Mouse (Mus musculus): ENCODE data around the gene Uqcr11. TPM values are rescaled to one million over a fixed set of nuclear protein-coding genes. Genes with fewer than 3 reads are reported as not detected.
A peak's percentile ranks its signal among the peaks of the same experiment; 100 is the strongest.

Uqcr11 gene
- polyA plus RNA-seq (2014; fragmentation: Nextera tagmentation; extraction: Ambion mirVana) = 806 and 1,046 TPM in 2 replicates

DNA sequence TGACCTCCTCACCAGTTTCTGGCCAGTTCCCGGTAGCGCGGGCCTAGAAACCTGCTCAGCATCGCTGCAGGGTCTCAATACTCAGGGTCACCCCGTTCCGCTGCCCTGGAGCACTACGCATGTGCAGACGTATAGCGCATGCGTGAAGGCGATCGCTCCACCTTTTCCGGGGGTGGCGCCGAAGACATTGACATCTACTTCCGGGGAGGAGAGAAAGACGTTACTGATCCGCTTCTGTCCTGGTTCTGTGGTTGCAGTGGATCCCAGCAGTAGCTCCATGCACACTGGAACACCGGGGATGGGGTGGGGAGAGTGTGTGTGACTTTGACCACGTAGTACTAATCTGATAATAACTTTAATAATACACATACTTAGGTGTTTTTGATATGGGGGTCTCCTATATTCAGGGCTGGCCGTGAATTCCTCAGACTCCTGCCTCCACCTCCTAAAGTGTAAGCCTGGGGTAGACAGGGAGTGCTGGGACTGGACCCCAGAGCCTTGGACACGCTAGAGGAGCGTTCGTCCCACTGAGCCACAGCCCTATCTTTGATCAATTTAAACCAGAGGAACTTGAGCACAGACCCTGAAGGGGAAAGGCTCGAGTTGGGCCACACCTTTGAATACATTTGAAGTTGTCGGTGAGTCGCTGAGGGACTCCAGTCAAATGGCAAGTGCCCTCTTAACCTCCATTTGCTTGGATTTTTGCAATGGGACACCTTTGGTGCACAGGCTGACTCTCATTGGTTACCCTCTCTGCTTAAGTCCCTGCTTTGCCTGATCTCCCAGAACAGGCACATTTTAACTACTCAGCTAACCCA, at the start of gene Uqcr11:
TSS of gene Uqcr11 (minus strand) at position 147 of the 818 bp plus-strand sequence.
- Histone ChIP-seq H3K27ac (ENCODE audit: low read depth, low read length) (peak within 1 kb of the TSS; percentile 83), H3K4me1 (ENCODE audit: control insufficient read depth, insufficient read depth, low read length) (peaks cover 18% of the 10 kb centered on the region), H3K9ac (ENCODE audit: low read depth, low read length) (peak within 1 kb of the TSS; percentile 88), H3K9me3 (ENCODE audit: control insufficient read depth, low read length) (no peaks in the 10 kb centered on the region), H3K4me2 (replicated peaks; ENCODE audit: low read depth, low read length) (peak within 1 kb of the TSS; percentile 95), H3K36me3 (ENCODE audit: control insufficient read depth, insufficient read depth, low read length) (peaks cover 47% of the 10 kb centered on the region), H3K4me3 (ENCODE audit: low read length) (peak within 1 kb of the TSS; percentile 97), H3K27me3 (ENCODE audit: control insufficient read depth, insufficient read depth, low read length) (no peaks in the 10 kb centered on the region)
- peak; percentile 71 for ATAC-seq (ENCODE audit: low FRiP score, low TSS enrichment)
- WGBS = under 1% methylated on average over 27 of the region's 27 CpGs

DNA sequence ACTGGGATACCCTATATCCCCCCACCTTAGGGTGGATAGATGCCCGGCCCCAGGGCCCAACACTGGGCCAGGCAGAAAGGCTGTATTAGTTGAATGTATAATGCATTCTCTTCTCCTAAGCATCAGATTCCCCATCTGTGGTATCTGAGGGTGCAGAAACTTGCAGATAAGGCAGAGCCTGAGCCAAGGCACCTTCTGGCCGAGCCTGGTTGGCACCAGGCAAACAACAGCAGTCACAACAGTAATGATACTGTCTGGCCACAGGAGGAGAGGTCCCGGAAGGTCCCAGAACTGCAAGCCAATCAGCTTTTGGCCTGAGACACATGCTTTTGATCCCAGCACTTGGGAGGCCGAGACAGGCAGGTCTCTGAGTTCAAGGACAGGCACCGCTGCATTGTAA, 49.1 kb upstream of the Uqcr11 start:
- peaks cover 10% of the 10 kb centered on the region for H3K27me3 ChIP-seq (ENCODE audit: control insufficient read depth, insufficient read depth, low read length)
- 85% methylated on average over 5 of the region's 5 CpGs for WGBS

DNA sequence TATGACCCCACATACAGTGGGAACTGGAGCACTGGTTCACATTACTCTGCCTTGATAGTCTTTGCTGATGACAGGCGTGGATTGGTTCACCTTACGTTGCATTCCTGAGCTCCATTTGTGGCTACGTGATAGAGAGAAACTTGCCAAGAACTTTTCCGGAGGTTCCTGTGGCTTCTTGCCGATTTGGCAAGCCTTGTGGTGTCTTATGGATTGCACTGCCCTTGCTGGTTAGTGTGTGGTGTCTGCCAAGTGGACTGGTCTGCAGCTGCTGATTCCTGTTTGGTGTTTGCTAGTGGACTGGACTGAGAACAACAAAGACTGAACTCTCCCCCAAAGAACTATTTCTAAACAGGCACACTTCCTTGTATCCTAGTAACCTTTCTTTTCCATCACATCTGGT, 48.2 kb upstream of the Uqcr11 start:
- ATAC-seq (ENCODE audit: low FRiP score, low TSS enrichment) = no peak
- H3K4me2 ChIP-seq (replicated peaks; ENCODE audit: low read depth, low read length) = no peak overlapping the region
- H3K4me1 ChIP-seq (ENCODE audit: control insufficient read depth, insufficient read depth, low read length) = no peaks in the 10 kb centered on the region
- H3K27me3 ChIP-seq (ENCODE audit: control insufficient read depth, insufficient read depth, low read length) = peaks cover 5% of the 10 kb centered on the region
- no peaks in the 10 kb centered on the region for H3K9me3 ChIP-seq (ENCODE audit: control insufficient read depth, low read length)
- no peak overlapping the region for H3K4me3 ChIP-seq (ENCODE audit: low read length)
- 91% methylated on average over 5 of the region's 5 CpGs for WGBS
- no peaks in the 10 kb centered on the region for H3K36me3 ChIP-seq (ENCODE audit: control insufficient read depth, insufficient read depth, low read length)
- H3K27ac ChIP-seq (ENCODE audit: low read depth, low read length) = no peak overlapping the region
- no peak overlapping the region for H3K9ac ChIP-seq (ENCODE audit: low read depth, low read length)

More for the DNA sequence above, 49.1 kb upstream of the Uqcr11 start:
- Histone ChIP-seq H3K4me1 (ENCODE audit: control insufficient read depth, insufficient read depth, low read length) (no peaks in the 10 kb centered on the region), H3K9ac (ENCODE audit: low read depth, low read length) (no peak overlapping the region), H3K4me3 (ENCODE audit: low read length) (no peak overlapping the region), H3K9me3 (ENCODE audit: control insufficient read depth, low read length) (no peaks in the 10 kb centered on the region), H3K36me3 (ENCODE audit: control insufficient read depth, insufficient read depth, low read length) (no peaks in the 10 kb centered on the region), H3K4me2 (replicated peaks; ENCODE audit: low read depth, low read length) (no peak overlapping the region), H3K27ac (ENCODE audit: low read depth, low read length) (no peak overlapping the region)
- ATAC-seq (ENCODE audit: low FRiP score, low TSS enrichment) = no peak

DNA sequence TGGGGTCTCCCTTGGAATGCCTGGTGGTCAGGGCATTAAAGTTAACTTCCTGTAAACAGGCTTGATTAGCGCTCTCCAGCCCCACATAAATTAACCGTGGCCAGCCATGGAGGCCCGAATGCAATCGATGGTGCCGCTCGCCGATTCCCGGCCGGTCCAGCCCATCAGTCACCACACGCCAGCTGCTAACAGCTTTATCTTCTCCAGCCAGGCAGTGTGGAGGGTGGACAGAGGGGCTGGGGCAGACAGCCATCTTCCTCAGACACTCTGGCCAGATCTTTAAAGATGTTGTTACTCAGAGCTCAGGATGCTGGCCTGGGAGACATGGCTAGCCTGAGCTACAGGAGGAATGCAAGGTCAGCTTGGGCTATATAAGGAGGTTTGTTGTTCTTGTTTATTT, 47.0 kb upstream of the Uqcr11 start:
- H3K27me3 ChIP-seq (ENCODE audit: control insufficient read depth, insufficient read depth, low read length) = peaks cover 4% of the 10 kb centered on the region
- no peaks in the 10 kb centered on the region for H3K9me3 ChIP-seq (ENCODE audit: control insufficient read depth, low read length)
- H3K4me3 ChIP-seq (ENCODE audit: low read length) = no peak overlapping the region
- H3K9ac ChIP-seq (ENCODE audit: low read depth, low read length) = no peak overlapping the region
- H3K4me1 ChIP-seq (ENCODE audit: control insufficient read depth, insufficient read depth, low read length) = no peaks in the 10 kb centered on the region
- H3K36me3 ChIP-seq (ENCODE audit: control insufficient read depth, insufficient read depth, low read length) = no peaks in the 10 kb centered on the region
- no peak overlapping the region for H3K27ac ChIP-seq (ENCODE audit: low read depth, low read length)
- H3K4me2 ChIP-seq (replicated peaks; ENCODE audit: low read depth, low read length) = no peak overlapping the region
- WGBS = 35% methylated on average over 10 of the region's 10 CpGs
- no peak for ATAC-seq (ENCODE audit: low FRiP score, low TSS enrichment)

DNA sequence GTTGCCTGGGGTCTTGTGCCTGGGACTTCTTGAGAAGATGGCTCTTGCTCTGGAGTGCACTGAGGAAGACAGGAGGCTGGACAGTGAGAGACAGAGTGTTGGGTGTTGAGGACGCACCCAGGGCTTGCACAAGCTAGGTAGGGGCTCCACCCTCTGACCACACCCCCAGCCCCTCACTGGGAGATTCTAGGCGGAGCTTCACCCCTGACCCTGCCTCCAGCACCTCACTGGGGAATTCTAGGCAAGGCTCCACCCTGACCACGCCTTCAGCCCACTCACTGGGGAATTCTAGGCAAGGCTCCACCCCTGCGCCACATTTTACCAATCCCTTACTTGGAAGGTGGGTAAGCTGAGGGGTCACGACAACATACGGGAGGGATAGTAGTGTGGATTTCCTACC, 44.0 kb upstream of the Uqcr11 start:
- Histone ChIP-seq H3K9ac (ENCODE audit: low read depth, low read length) (no peak overlapping the region), H3K4me3 (ENCODE audit: low read length) (no peak overlapping the region), H3K4me1 (ENCODE audit: control insufficient read depth, insufficient read depth, low read length) (no peaks in the 10 kb centered on the region), H3K4me2 (replicated peaks; ENCODE audit: low read depth, low read length) (no peak overlapping the region), H3K9me3 (ENCODE audit: control insufficient read depth, low read length) (no peaks in the 10 kb centered on the region), H3K27me3 (ENCODE audit: control insufficient read depth, insufficient read depth, low read length) (peaks cover 3% of the 10 kb centered on the region), H3K36me3 (ENCODE audit: control insufficient read depth, insufficient read depth, low read length) (no peaks in the 10 kb centered on the region), H3K27ac (ENCODE audit: low read depth, low read length) (no peak overlapping the region)
- 7% methylated on average over 6 of the region's 6 CpGs for WGBS
- no peak for ATAC-seq (ENCODE audit: low FRiP score, low TSS enrichment)

DNA sequence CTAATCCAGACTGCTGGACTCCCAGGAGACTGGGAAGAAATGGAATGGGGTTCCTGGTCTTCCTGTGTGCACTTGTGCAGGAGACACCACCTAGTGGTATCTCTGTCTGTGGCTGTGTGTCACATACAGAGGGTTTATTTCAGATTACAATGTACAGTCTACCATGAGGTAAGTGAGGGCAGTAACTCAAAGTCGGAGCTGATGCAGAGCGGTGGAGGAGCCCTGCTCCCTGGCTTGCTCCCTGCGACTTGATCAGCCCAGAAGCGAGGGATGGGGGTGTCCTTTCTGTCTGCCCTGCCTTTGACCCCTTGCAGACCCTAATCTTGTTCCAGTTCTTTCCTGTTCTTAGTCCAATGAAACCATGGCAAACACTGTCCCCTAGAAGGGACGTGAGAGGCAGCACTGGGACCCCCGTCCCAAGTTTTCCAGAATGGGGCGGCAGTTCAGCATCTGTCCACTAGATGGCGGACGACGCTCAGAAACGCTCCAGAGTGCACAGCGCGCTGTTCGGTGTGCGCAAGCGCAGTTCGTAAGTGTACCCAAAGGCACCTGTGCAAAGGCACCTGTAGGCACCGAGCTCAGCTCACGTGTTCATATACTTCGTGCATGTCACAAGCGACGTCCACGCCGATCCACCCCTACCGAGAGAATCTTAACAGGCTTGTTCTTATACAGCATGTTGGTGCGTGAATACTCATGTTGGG, 39.4 kb upstream of the Uqcr11 start:
- Histone ChIP-seq H3K36me3 (ENCODE audit: control insufficient read depth, insufficient read depth, low read length) (no peaks in the 10 kb centered on the region), H3K9ac (ENCODE audit: low read depth, low read length) (no peak overlapping the region), H3K4me3 (ENCODE audit: low read length) (no peak overlapping the region), H3K4me2 (replicated peaks; ENCODE audit: low read depth, low read length) (no peak overlapping the region), H3K27ac (ENCODE audit: low read depth, low read length) (no peak overlapping the region), H3K9me3 (ENCODE audit: control insufficient read depth, low read length) (no peaks in the 10 kb centered on the region), H3K27me3 (ENCODE audit: control insufficient read depth, insufficient read depth, low read length) (peaks cover 8% of the 10 kb centered on the region), H3K4me1 (ENCODE audit: control insufficient read depth, insufficient read depth, low read length) (no peaks in the 10 kb centered on the region)
- 7% methylated on average over 26 of the region's 26 CpGs for WGBS
- ATAC-seq (ENCODE audit: low FRiP score, low TSS enrichment) = peak; percentile 74

DNA sequence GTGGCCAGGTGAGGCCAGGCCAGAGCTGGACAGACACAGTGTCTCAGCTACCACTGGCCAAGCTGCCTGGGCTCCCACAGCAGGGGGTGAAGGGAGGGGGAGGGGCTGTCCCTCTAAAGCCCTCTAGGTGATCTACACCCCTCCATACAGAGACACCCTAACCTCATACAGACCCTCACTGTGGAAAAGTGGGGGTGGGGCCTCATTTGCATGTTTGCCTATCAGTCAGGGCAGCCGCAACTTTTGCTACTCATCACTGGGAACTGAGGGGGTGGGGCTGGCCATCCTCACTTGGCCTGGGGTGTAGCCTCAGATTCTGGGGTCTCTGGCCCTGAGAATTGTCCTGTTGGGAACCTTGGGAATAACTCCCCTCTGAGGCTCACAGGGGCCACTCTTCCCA, 38.4 kb upstream of the Uqcr11 start:
- Histone ChIP-seq H3K4me2 (replicated peaks; ENCODE audit: low read depth, low read length) (no peak overlapping the region), H3K27me3 (ENCODE audit: control insufficient read depth, insufficient read depth, low read length) (peaks cover 8% of the 10 kb centered on the region), H3K36me3 (ENCODE audit: control insufficient read depth, insufficient read depth, low read length) (no peaks in the 10 kb centered on the region), H3K4me3 (ENCODE audit: low read length) (no peak overlapping the region), H3K4me1 (ENCODE audit: control insufficient read depth, insufficient read depth, low read length) (no peaks in the 10 kb centered on the region), H3K9ac (ENCODE audit: low read depth, low read length) (no peak overlapping the region), H3K9me3 (ENCODE audit: control insufficient read depth, low read length) (no peaks in the 10 kb centered on the region), H3K27ac (ENCODE audit: low read depth, low read length) (no peak overlapping the region)
- no peak for ATAC-seq (ENCODE audit: low FRiP score, low TSS enrichment)
- 18% methylated on average over 1 of the region's 1 CpGs for WGBS

DNA sequence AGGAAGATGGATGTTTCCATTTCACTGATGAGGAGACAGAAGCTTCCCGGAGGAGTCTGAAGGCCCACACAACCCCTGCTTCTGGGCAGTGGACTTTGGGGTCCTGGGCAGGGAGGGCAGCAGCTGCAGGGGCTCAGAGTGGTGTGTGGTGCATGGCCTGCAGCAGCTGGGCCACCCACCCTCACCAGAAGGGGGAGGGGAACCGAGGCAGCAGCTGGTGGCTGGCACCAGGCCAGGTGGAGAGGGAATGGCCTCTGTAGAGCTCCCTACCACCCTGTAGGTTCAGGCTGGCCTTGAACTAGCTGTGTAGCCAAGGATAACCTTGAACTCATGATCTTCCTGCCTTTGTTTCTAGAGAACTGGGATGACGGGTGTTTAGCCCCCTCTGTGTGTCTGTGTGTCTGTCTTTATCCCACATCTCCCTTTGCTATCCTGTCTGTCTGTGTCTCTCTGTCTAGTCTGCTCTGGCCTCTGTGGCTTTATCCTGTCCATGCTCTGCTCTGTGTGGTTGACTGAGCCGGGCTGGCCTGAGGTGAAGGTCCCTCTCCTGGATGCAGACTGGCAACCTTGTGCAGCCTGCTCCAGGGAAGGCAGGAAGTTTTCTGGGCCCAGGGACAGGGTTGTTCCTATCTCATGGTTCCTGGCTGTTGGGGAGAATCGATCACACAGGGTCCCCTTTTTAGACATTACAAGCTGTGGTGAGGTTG, 37.9 kb upstream of the Uqcr11 start:
- peaks cover 8% of the 10 kb centered on the region for H3K27me3 ChIP-seq (ENCODE audit: control insufficient read depth, insufficient read depth, low read length)
- no peak overlapping the region for H3K27ac ChIP-seq (ENCODE audit: low read depth, low read length)
- H3K4me3 ChIP-seq (ENCODE audit: low read length) = no peak overlapping the region
- no peaks in the 10 kb centered on the region for H3K36me3 ChIP-seq (ENCODE audit: control insufficient read depth, insufficient read depth, low read length)
- H3K4me1 ChIP-seq (ENCODE audit: control insufficient read depth, insufficient read depth, low read length) = no peaks in the 10 kb centered on the region
- peak; percentile 22; the same call in 1 of the 2 replicates for ATAC-seq (ENCODE audit: low FRiP score, low TSS enrichment)
- no peak overlapping the region for H3K4me2 ChIP-seq (replicated peaks; ENCODE audit: low read depth, low read length)
- no peaks in the 10 kb centered on the region for H3K9me3 ChIP-seq (ENCODE audit: control insufficient read depth, low read length)
- no peak overlapping the region for H3K9ac ChIP-seq (ENCODE audit: low read depth, low read length)
- WGBS = 44% methylated on average over 5 of the region's 5 CpGs
